Mouse (Mus musculus): Measurements from ENCODE around the gene Ccr7. TPM values are rescaled to one million over a fixed set of nuclear protein-coding genes. Genes with fewer than 3 reads are reported as not detected.

Gene Ccr7
- polyA plus RNA-seq, 1 experiment from 2014 or later = 0.14 TPM

GRCm38 (mm10) chr11:99095759-99096158 is 59.1 kb downstream of the Ccr7 start:
- no peak overlapping the region for H3K9ac ChIP-seq (ENCODE audit: low read depth, low read length)
- H3K4me2 ChIP-seq (replicated peaks; ENCODE audit: low read depth) = no peak overlapping the region
- H3K4me3 ChIP-seq (ENCODE audit: low read depth, low read length) = no peak overlapping the region
- H3K4me1 ChIP-seq (replicated peaks; ENCODE audit: control insufficient read depth, insufficient read depth, low read length) = no peaks in the 10 kb centered on the region
- 77% methylated on average over 4 of the region's 4 CpGs for WGBS
- no peaks in the 10 kb centered on the region for H3K36me3 ChIP-seq (ENCODE audit: control insufficient read depth, insufficient read depth)
- H3K27me3 ChIP-seq (replicated peaks; ENCODE audit: control insufficient read depth, insufficient read depth, low read length) = no peaks in the 10 kb centered on the region
- H3K9me3 ChIP-seq (ENCODE audit: control insufficient read depth) = no peaks in the 10 kb centered on the region
- no peak overlapping the region for H3K27ac ChIP-seq (ENCODE audit: low read depth, low read length)
- ATAC-seq = no peak
- TF ChIP-seq CTCF (IDR thresholded peaks at IDR 0.05; ENCODE audit: low read depth) = no peak

- H3K4me3 ChIP-seq (ENCODE audit: low read depth, low read length) = no peak overlapping the region
- H3K4me1 ChIP-seq (replicated peaks; ENCODE audit: control insufficient read depth, insufficient read depth, low read length) = no peaks in the 10 kb centered on the region
- no peaks in the 10 kb centered on the region for H3K36me3 ChIP-seq (ENCODE audit: control insufficient read depth, insufficient read depth)
- no peaks in the 10 kb centered on the region for H3K27me3 ChIP-seq (replicated peaks; ENCODE audit: control insufficient read depth, insufficient read depth, low read length)
- no peak overlapping the region for H3K27ac ChIP-seq (ENCODE audit: low read depth, low read length)
- 63% methylated on average over 2 of the region's 2 CpGs for WGBS
- no peak for ATAC-seq
- no peaks in the 10 kb centered on the region for H3K9me3 ChIP-seq (ENCODE audit: control insufficient read depth)
- H3K4me2 ChIP-seq (replicated peaks; ENCODE audit: low read depth) = no peak overlapping the region
- no peak overlapping the region for H3K9ac ChIP-seq (ENCODE audit: low read depth, low read length)
- TF ChIP-seq CTCF (IDR thresholded peaks at IDR 0.05; ENCODE audit: low read depth) = no peak
Observed at GRCm38 (mm10) chr11:99094911-99095676, 59.8 kb downstream of the Ccr7 start.

Other genes starting within 250 kb of the Ccr7 start
- gene Cdc6, start 247.3 kb downstream of the Ccr7 start, polyA plus RNA-seq (2015; fragmentation: Nextera tagmentation; extraction: Ambion mirVana) = 4.0 and 4.5 TPM in 2 replicates
- gene Rara, start 227.3 kb downstream of the Ccr7 start, polyA plus RNA-seq (2015; fragmentation: Nextera tagmentation; extraction: Ambion mirVana) = 22.2 and 22.4 TPM in 2 replicates
- gene Gjd3, start 172.1 kb downstream of the Ccr7 start, polyA plus RNA-seq (2015; fragmentation: Nextera tagmentation; extraction: Ambion mirVana) = 0.61 and 0.80 TPM in 2 replicates
- 40.9 and 41.8 TPM in 2 replicates for gene Top2a, start 130.9 kb downstream of the Ccr7 start, polyA plus RNA-seq (2015; fragmentation: Nextera tagmentation; extraction: Ambion mirVana)
- 174 and 176 TPM in 2 replicates for gene Igfbp4, start 113.8 kb downstream of the Ccr7 start, polyA plus RNA-seq (2015; fragmentation: Nextera tagmentation; extraction: Ambion mirVana)
- 0.39 and 0.53 TPM in 2 replicates for gene Tns4, start 65.8 kb downstream of the Ccr7 start, polyA plus RNA-seq (2015; fragmentation: Nextera tagmentation; extraction: Ambion mirVana)
- gene Smarce1, start 75.9 kb upstream of the Ccr7 start, polyA plus RNA-seq (2015; fragmentation: Nextera tagmentation; extraction: Ambion mirVana) = 73.1 and 80.0 TPM in 2 replicates
- gene Krt222, start 89.0 kb upstream of the Ccr7 start, polyA plus RNA-seq (2015; fragmentation: Nextera tagmentation; extraction: Ambion mirVana) = 0.42 and 0.61 TPM in 2 replicates
- gene Krt24, start 130.2 kb upstream of the Ccr7 start, polyA plus RNA-seq (2015; fragmentation: Nextera tagmentation; extraction: Ambion mirVana) = 0.08 TPM in 1 of 2 replicates, not detected in the other
- 0.26 and 0.52 TPM in 2 replicates for gene Krt25, start 167.9 kb upstream of the Ccr7 start, polyA plus RNA-seq (2015; fragmentation: Nextera tagmentation; extraction: Ambion mirVana)
- not detected in 2 replicates for gene Krt26, start 182.9 kb upstream of the Ccr7 start, polyA plus RNA-seq (2015; fragmentation: Nextera tagmentation; extraction: Ambion mirVana)
- not detected in 2 replicates for gene Krt27, start 196.0 kb upstream of the Ccr7 start, polyA plus RNA-seq (2015; fragmentation: Nextera tagmentation; extraction: Ambion mirVana)
- gene Krt28, start 219.8 kb upstream of the Ccr7 start, polyA plus RNA-seq (2015; fragmentation: Nextera tagmentation; extraction: Ambion mirVana) = not detected in 2 replicates
- 13.6 and 14.5 TPM in 2 replicates for gene Krt10, start 234.3 kb upstream of the Ccr7 start, polyA plus RNA-seq (2015; fragmentation: Nextera tagmentation; extraction: Ambion mirVana)

All from intestine, postnatal 0 days (tissue).